Mouse (Mus musculus) frontal cortex, adult (tissue): Measurements from ENCODE around the gene Amt.
A peak's percentile ranks its signal among the peaks of the same experiment; 100 is the strongest.

Experiments used
- ATAC-seq: cut with Nextera tagmentation; 2 replicates; pipeline ENCODE4 v1.9.2; 2017; ENCODE audit warnings: mild to moderate bottlenecking, moderate library complexity, mixed read lengths; ENCODE audit not compliant: low TSS enrichment

The Amt gene

GRCm38 (mm10) chr9:108338886-108339781, 42.5 kb downstream of the Amt start, which contains the start of gene Gpx1:
Gene Gpx1 (plus strand): TSS chr9:108338903.
- peak; percentile 83 for ATAC-seq

GRCm38 (mm10) chr9:108339886-108340257, 43.2 kb downstream of the Amt start:
- no peak for ATAC-seq

GRCm38 (mm10) chr9:108340258-108341138, 43.8 kb downstream of the Amt start:
- no peak for ATAC-seq

- ATAC-seq = no peak
Observed at GRCm38 (mm10) chr9:108341139-108341475, 44.5 kb downstream of the Amt start.

GRCm38 (mm10) chr9:108341801-108342200, 45.1 kb downstream of the Amt start:
- no peak for ATAC-seq

GRCm38 (mm10) chr9:108342301-108342831, 45.7 kb downstream of the Amt start:
- ATAC-seq = no peak

- ATAC-seq = no peak
Observed at GRCm38 (mm10) chr9:108343331-108343730, 46.7 kb downstream of the Amt start.

GRCm38 (mm10) chr9:108343835-108344234, 47.2 kb downstream of the Amt start:
- no peak for ATAC-seq

- ATAC-seq = no peak
Observed at GRCm38 (mm10) chr9:108344471-108344870, 47.8 kb downstream of the Amt start.

GRCm38 (mm10) chr9:108347024-108347423, 50.4 kb downstream of the Amt start:
- ATAC-seq = no peak

- peak; percentile 81 for ATAC-seq
Observed at GRCm38 (mm10) chr9:108347540-108348289, 51.1 kb downstream of the Amt start, which contains the start of gene Usp4. Gene Usp4 (plus strand): TSS chr9:108347853.

GRCm38 (mm10) chr9:108348290-108348680, 51.6 kb downstream of the Amt start:
- no peak for ATAC-seq

GRCm38 (mm10) chr9:108349727-108350126, 53.1 kb downstream of the Amt start:
- no peak for ATAC-seq
